Comparison of ENCODE assay signal across 22 mouse cellular contexts in genomic region chr2:20654058-20654457, GRCm38 (mm10).
"Had no signal": no experiment of that assay in that cellular context is flagged by ENCODE, and none has a peak within 500 bp of the region (broad histone marks: within the 10 kb centered on the region; RNA-seq: fewer than 3 reads in every experiment).

No protein-coding gene starts in this region.

- H3K36me3 ChIP-seq: limb, embryonic 12.5 days; limb, embryonic 15.5 days; midbrain, embryonic 12.5 days; neural tube, embryonic 13.5 days had no signal

- H3K27me3 ChIP-seq: limb, embryonic 12.5 days; limb, embryonic 15.5 days; midbrain, embryonic 12.5 days; neural tube, embryonic 13.5 days had no signal

- H3K4me2 ChIP-seq: limb, embryonic 12.5 days; limb, embryonic 15.5 days; liver, embryonic 11.5 days; lung, embryonic 14.5 days; midbrain, embryonic 12.5 days; neural tube, embryonic 13.5 days had no signal

- DNase-seq: kidney, adult 2 months; kidney, postnatal 36 days; layer of hippocampus, postnatal 36 days; left cerebral cortex, postnatal 4 days; liver, postnatal 0 days; lung, embryonic 14.5 days; lung, postnatal 10 days; lung, postnatal 36 days; retina, postnatal 1 day; thymus, adult 2 months; thymus, postnatal 14 days; thymus, postnatal 4 days had no signal

- H3K9ac ChIP-seq: limb, embryonic 12.5 days; limb, embryonic 15.5 days; liver, embryonic 14.5 days; liver, postnatal 0 days; lung, embryonic 14.5 days; midbrain, embryonic 12.5 days; neural tube, embryonic 13.5 days had no signal

- H3K27ac ChIP-seq: limb, embryonic 12.5 days; limb, embryonic 15.5 days; liver, embryonic 14.5 days; midbrain, embryonic 12.5 days; neural tube, embryonic 13.5 days; stomach, postnatal 0 days had no signal

- ATAC-seq: intestine, embryonic 16.5 days; liver, postnatal 0 days; midbrain, embryonic 16.5 days had no signal

- H3K9me3 ChIP-seq: limb, embryonic 12.5 days; limb, embryonic 15.5 days; midbrain, embryonic 12.5 days; neural tube, embryonic 13.5 days had no signal

- H3K4me3 ChIP-seq: limb, embryonic 12.5 days; limb, embryonic 15.5 days; midbrain, embryonic 12.5 days; myocyte; neural tube, embryonic 13.5 days had no signal

- H3K4me1 ChIP-seq: limb, embryonic 12.5 days had no signal
